Comparison of ENCODE assay signal across 9 mouse cellular contexts in the genomic region with DNA sequence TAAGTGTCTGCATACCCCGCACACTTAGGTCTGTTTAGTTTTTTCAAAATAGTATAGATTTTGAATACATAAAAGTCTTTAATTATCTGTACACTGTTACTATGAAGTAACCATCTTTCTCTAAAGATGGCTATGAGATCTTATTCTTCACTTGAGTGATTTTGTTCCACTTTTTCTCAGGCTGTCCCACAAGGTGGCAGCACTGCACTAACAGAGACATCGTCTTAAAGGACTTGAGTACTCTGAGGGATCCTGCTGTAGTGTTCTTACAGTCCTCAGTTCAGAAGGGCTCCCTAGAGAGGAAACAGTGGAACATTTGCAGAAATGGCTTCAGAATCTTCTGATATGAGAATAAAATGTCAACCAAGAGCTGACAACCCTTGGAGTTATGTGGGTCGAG. TPM values are rescaled to one million over a fixed set of nuclear protein-coding genes. Genes with fewer than 3 reads are reported as not detected.
DNase-seq lines count a peak whose midpoint lies in the region; ATAC-seq and TF ChIP-seq lines count a peak whose summit lies in the region.
"Had no signal": no experiment of that assay in that cellular context is flagged by ENCODE, and none has a peak within 500 bp of the region (broad histone marks: within the 10 kb centered on the region; RNA-seq: fewer than 3 reads in every experiment).

No protein-coding gene starts in this region.

- 65% methylated on average over 3 of the region's 3 CpGs for WGBS in embryonic facial prominence, embryonic 10.5 days
- 66% methylated on average over 3 of the region's 3 CpGs for WGBS in neural tube, embryonic 11.5 days

- H3K9ac ChIP-seq in neural tube, embryonic 11.5 days (ENCODE audit: low read length) = no peak overlapping the region
- H3K9ac ChIP-seq: limb, embryonic 13.5 days had no signal

- peak; percentile 86 for TF ChIP-seq CTCF in layer of hippocampus, adult 2 months (conservative IDR thresholded peaks at IDR 0.05)

- ATAC-seq in neural tube, embryonic 11.5 days (ENCODE audit: insufficient read depth, low FRiP score, low TSS enrichment) = no peak

- H3K4me2 ChIP-seq in neural tube, embryonic 11.5 days (ENCODE audit: low read depth) = no peak overlapping the region
- H3K4me2 ChIP-seq: limb, embryonic 13.5 days had no signal

- no peaks in the 10 kb centered on the region for H3K4me1 ChIP-seq in embryonic facial prominence, embryonic 10.5 days
- H3K4me1 ChIP-seq in neural tube, embryonic 11.5 days (ENCODE audit: control insufficient read depth, insufficient read depth, low read length) = no peaks in the 10 kb centered on the region
- H3K4me1 ChIP-seq: limb, embryonic 13.5 days had no signal

- no peaks in the 10 kb centered on the region for H3K27me3 ChIP-seq in embryonic facial prominence, embryonic 10.5 days (replicated peaks; ENCODE audit: low read depth, poor library complexity, severe bottlenecking)
- H3K27me3 ChIP-seq in neural tube, embryonic 11.5 days (ENCODE audit: control insufficient read depth, insufficient read depth, low read length) = no peaks in the 10 kb centered on the region
- H3K27me3 ChIP-seq: limb, embryonic 13.5 days had no signal

- peak; percentile 23 for DNase-seq in heart, adult 8-10 months (ENCODE audit: low spot score)
- DNase-seq in heart, postnatal 25 days (ENCODE audit: low spot score) = no peak
- peak; percentile 72 for DNase-seq in B cell, adult 2 months
- peak; percentile 13 for DNase-seq in adrenal gland, adult 8-10 months
- peak; percentile 40 for DNase-seq in embryonic facial prominence, embryonic 10.5 days (ENCODE audit: low spot score)
- DNase-seq in layer of hippocampus, adult 2 months (ENCODE audit: low spot score in 2 of 2) = peak in 1 of 2 experiments; percentile 66
- DNase-seq in neural tube, embryonic 11.5 days (ENCODE audit: low spot score) = peak; percentile 58
- peak; percentile 52 for DNase-seq in thymus, postnatal 25 days

- no peak overlapping the region for H3K27ac ChIP-seq in embryonic facial prominence, embryonic 10.5 days (replicated peaks)
- no peak overlapping the region for H3K27ac ChIP-seq in layer of hippocampus, adult 2 months
- H3K27ac ChIP-seq in neural tube, embryonic 11.5 days (ENCODE audit: low read depth, low read length) = no peak overlapping the region
- H3K27ac ChIP-seq: limb, embryonic 13.5 days had no signal

- peaks cover 80% of the 10 kb centered on the region for H3K36me3 ChIP-seq in embryonic facial prominence, embryonic 10.5 days (replicated peaks)
- peaks cover 10% of the 10 kb centered on the region; the same call in 1 of the 2 replicates for H3K36me3 ChIP-seq in neural tube, embryonic 11.5 days (ENCODE audit: control insufficient read depth, insufficient read depth, low read length)

- intact Hi-C loops in heart, postnatal 25 days (cut with DNase I) = loop anchor here (1.0 kb wide), 1 partner anchor 97 kb away; no protein-coding TSS in a partner anchor

- no peak overlapping the region for H3K4me3 ChIP-seq in embryonic facial prominence, embryonic 10.5 days
- no peak overlapping the region for H3K4me3 ChIP-seq in layer of hippocampus, adult 2 months
- no peak overlapping the region for H3K4me3 ChIP-seq in neural tube, embryonic 11.5 days (ENCODE audit: low read depth, low read length)
- H3K4me3 ChIP-seq: limb, embryonic 13.5 days had no signal

- no peaks in the 10 kb centered on the region for H3K9me3 ChIP-seq in embryonic facial prominence, embryonic 10.5 days
- H3K9me3 ChIP-seq in neural tube, embryonic 11.5 days (ENCODE audit: control insufficient read depth, low read length) = no peaks in the 10 kb centered on the region
- H3K9me3 ChIP-seq: limb, embryonic 13.5 days had no signal

RNA-seq across cellular contexts. Expression of a gene that starts 25.0 kb away (rescaled TPM):
- 10 to 100 TPM in 2 of 4 experiments, 1 to 10 TPM in 2; 8.8 to 13.9 (median 9.7) TPM for total RNA-seq in heart, adult 8-10 months (2022)
- 1 to 10 TPM; 5.7 to 6.5 TPM for total RNA-seq in heart, postnatal 25 days (2021)
- 10 to 100 TPM; 17.3 to 24.2 (median 20.4) TPM for total RNA-seq in adrenal gland, adult 8-10 months (2022)
- 13.2 and 15.2 TPM in 2 replicates for polyA plus RNA-seq in embryonic facial prominence, embryonic 10.5 days (2016; fragmentation: Nextera tagmentation; extraction: Ambion mirVana)
- 10 to 100 TPM; 11.0 to 11.2 TPM for total RNA-seq in layer of hippocampus, adult 2 months (2021)
- 17.0 and 17.9 TPM in 2 replicates for polyA plus RNA-seq in neural tube, embryonic 11.5 days (2014; fragmentation: Nextera tagmentation; extraction: Ambion mirVana)

RNA-seq across cellular contexts. Expression of a gene that starts 28.6 kb away (rescaled TPM):
- 10 to 100 TPM; 34.1 to 46.5 (median 36.9) TPM for total RNA-seq in heart, adult 8-10 months (2022)
- total RNA-seq in heart, postnatal 25 days (2021) = 10 to 100 TPM; 41.2 to 48.3 TPM
- 100 to 1,000 TPM; 110 to 118 (median 117) TPM for total RNA-seq in adrenal gland, adult 8-10 months (2022)
- 64.9 and 71.3 TPM in 2 replicates for polyA plus RNA-seq in embryonic facial prominence, embryonic 10.5 days (2016; fragmentation: Nextera tagmentation; extraction: Ambion mirVana)
- 100 to 1,000 TPM; 319 to 331 TPM for total RNA-seq in layer of hippocampus, adult 2 months (2021)
- 134 and 137 TPM in 2 replicates for polyA plus RNA-seq in neural tube, embryonic 11.5 days (2014; fragmentation: Nextera tagmentation; extraction: Ambion mirVana)

RNA-seq across cellular contexts. Expression of a gene that starts 40.9 kb away (rescaled TPM):
- total RNA-seq in heart, adult 8-10 months (2022) = not detected
- total RNA-seq in heart, postnatal 25 days (2021) = under 1 TPM; 0.08 to 0.11 TPM
- total RNA-seq in adrenal gland, adult 8-10 months (2022) = not detected
- polyA plus RNA-seq in embryonic facial prominence, embryonic 10.5 days (2016; fragmentation: Nextera tagmentation; extraction: Ambion mirVana) = 0.09 and 0.37 TPM in 2 replicates
- total RNA-seq in layer of hippocampus, adult 2 months (2021) = not detected
- 0.82 and 1.1 TPM in 2 replicates for polyA plus RNA-seq in neural tube, embryonic 11.5 days (2014; fragmentation: Nextera tagmentation; extraction: Ambion mirVana)
